Mouse (Mus musculus): ENCODE data around the gene Klhl24. TPM values are rescaled to one million over a fixed set of nuclear protein-coding genes. Genes with fewer than 3 reads are reported as not detected.

Klhl24 gene
- total RNA-seq, 2 experiments from 2014 or later = 161 to 207 TPM

DNA sequence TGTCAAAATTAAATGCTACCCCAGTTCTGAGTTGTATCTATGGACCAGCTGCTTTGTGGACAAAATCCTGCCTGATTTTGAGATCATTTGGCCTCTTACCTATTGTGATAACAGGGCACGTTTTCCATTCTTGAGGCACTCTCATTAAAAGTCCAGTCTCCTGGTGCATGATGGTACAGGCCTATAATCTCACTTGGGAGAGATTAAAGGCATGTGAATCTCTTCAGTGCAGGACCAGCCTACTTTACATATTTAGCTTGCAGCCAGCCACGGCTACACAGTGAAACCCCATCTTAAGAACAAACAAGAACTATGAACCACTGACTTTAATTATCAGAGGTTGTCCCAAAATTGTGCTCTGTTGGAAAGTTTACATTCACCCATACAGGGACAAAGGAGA, 33.1 kb downstream of the Klhl24 start:
- no peak for DNase-seq
- intact Hi-C loops (cut with DNase I) = no loop called here

- peak; percentile 67 to 82 for DNase-seq
- intact Hi-C loops (cut with DNase I) = no loop called here
These were observed 43.6 kb downstream of the Klhl24 start, which contains the start of gene Yeats2 for GRCm38 (mm10) chr16:20140772-20141531. Gene Yeats2, plus strand, starts transcription at chr16:20141063.

DNA sequence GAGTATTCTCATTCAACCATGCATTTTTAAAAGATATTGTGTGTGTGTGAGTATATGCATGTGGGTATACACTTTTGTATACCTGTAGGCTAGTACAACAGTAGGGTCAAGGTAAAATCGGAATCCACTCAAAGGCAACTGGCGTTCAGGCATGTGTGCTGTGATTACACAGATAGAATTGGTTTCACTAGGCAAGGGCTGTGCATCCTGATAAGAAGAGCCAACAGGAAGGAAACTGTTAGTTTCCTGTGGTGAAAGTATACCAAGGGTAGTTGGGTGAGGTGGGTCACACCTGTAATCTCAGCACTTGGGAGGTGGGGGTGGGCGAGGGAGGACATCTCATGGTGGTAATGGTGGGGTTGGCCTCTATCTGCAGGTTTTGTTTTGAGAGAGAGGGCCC, 47.2 kb downstream of the Klhl24 start:
- intact Hi-C loops (cut with DNase I) = no loop called here
- DNase-seq = no peak

DNA sequence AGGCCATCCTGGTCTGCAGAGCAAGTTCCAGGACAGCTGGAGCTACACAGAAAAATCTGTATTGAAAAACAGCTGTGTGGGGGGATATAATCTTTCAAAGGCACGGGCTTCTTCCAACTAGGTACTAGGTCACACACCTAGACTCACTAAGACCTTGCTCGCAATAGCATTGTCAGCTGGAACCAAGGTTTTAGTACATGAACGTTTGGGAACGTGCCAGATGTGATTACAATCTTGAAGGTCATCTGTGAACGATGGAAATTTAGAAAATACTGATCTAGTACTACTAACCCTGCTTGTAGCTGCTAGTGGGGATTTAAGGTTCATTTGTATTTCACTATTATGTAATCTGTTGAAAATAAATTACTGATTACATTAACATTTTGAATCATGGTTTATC, 54.6 kb downstream of the Klhl24 start:
- no peak for DNase-seq
- intact Hi-C loops (cut with DNase I) = no loop called here

DNA sequence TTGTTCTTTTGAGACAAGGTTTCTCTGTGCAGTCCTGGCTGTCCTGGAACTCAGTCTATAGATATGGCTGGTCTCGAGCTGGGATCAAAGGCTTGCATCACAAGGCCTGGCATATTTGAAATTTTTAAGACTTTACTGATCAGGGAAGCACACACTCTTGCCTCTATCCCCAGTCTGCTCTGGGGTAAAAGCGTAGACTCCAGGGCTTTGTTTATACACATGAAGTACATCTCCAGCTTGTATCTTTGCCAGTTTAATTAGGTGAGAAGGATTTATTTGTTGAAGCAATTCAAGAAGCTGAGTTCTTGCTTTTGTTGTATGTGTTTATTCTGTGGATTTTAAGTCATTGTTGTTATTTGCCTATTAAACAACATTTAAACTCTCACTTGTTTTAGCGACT, 56.4 kb downstream of the Klhl24 start:
- DNase-seq = no peak
- intact Hi-C loops (cut with DNase I) = no loop called here

GRCm38 (mm10) chr16:20160130-20160529, 62.8 kb downstream of the Klhl24 start:
- intact Hi-C loops (cut with DNase I) = no loop called here
- no peak for DNase-seq

GRCm38 (mm10) chr16:20169071-20169470, 71.7 kb downstream of the Klhl24 start:
- intact Hi-C loops (cut with DNase I) = no loop called here
- DNase-seq = no peak

DNA sequence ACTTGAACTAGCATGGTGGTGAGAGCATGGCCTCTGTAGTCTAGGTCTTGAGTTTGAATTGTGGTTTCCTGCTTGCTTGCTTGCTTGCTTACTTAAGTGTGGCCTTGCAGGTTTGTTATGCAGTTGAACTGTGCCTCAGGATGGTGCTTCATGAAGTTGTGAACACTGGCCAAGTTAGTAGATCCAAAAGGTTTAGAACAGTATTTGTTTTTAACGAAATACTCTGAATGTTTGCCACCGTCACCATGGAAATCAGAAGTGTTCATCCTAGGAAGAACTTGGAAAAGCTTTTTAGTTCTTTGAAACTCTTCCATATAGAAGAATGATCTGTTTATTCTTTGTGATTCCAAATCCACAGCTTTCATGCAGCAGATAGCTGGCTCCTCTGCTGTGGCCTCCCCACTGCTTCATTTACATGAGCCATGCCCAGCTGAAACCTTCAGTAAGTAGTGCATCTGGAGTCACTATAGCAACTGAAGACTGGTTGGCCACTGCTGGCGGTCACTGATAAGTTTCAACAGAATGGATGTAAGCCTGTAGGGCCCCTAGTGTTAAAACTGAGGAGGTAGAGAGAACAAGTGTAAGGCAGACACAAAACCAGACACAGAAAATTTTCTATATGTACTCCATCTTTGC, 72.2 kb downstream of the Klhl24 start:
- DNase-seq = no peak
- intact Hi-C loops (cut with DNase I) = no loop called here

Other genes with a start within 250 kb of the Klhl24 start
- gene Klhl6, start 114.5 kb upstream of the Klhl24 start, total RNA-seq (2021) = 1 to 10 TPM; 1.1 to 1.3 TPM
- gene Yeats2, start 43.5 kb downstream of the Klhl24 start, total RNA-seq (2021) = 1 to 10 TPM; 5.4 to 7.6 TPM
- gene Map6d1, start 143.8 kb downstream of the Klhl24 start, total RNA-seq (2021) = under 1 TPM; 0.52 to 0.79 TPM
- gene Parl, start 204.8 kb downstream of the Klhl24 start, total RNA-seq (2021) = 10 to 100 TPM; 55.2 to 75.3 TPM
- gene Cyp2ab1, start 227.9 kb downstream of the Klhl24 start, total RNA-seq (2021) = 1 to 10 TPM in 1 of 2 experiments, not detected in 1; 1.2 TPM